Mouse (Mus musculus) CH12.LX (cell line): Measurements from ENCODE around the gene B430306N03Rik. TPM values are rescaled to one million over a fixed set of nuclear protein-coding genes. Genes with fewer than 3 reads are reported as not detected.

Experiments
- DNase-seq: peaks from one replicate; pipeline ENCODE4 v3.0.0-alpha.2; 2013; ENCODE audit errors: extremely low read depth
- H3K27ac ChIP-seq: 2 replicates; pipeline ENCODE4 v1.5.1; 2012; ENCODE audit warnings: low read depth, mild to moderate bottlenecking, control low read depth, moderate library complexity; ENCODE audit not compliant: insufficient read depth
- H3K27me3 ChIP-seq: replicated peaks from 2 replicates; pipeline ENCODE3; 2012; ENCODE audit warnings: inconsistent platforms
- H3K36me3 ChIP-seq, 2 experiments: replicated peaks in 1 of 2; 2 replicates each; pipeline versions ENCODE3 to v1.6.1; 2012; ENCODE audit warnings: inconsistent platforms in 1 of 2, low read length in 1 of 2, mild to moderate bottlenecking in 1 of 2, mixed read lengths in 1 of 2, moderate library complexity in 1 of 2; ENCODE audit not compliant: control insufficient read depth in 1 of 2, insufficient read depth in 1 of 2
- H3K4me1 ChIP-seq, 2 experiments: 2 replicates each; pipeline ENCODE4 v1.6.1; 2012; ENCODE audit warnings: inconsistent platforms in 1 of 2, moderate library complexity in 1 of 2; ENCODE audit not compliant: insufficient read depth in 2 of 2, control insufficient read depth in 1 of 2
- H3K4me2 ChIP-seq: 2 replicates; pipeline ENCODE4 v1.6.1; 2012; ENCODE audit warnings: low read depth, mild to moderate bottlenecking, control low read depth; ENCODE audit not compliant: poor library complexity, insufficient read depth, severe bottlenecking
- H3K4me3 ChIP-seq, 3 experiments: fragments of 150-350 bp in 1 of 3; sonication (generic) in 1 of 3; replicated peaks in 1 of 3; 2 replicates each; pipeline versions ENCODE3 to v1.5.1; 2011 to 2012; ENCODE audit warnings: low read depth in 2 of 3, low read length in 2 of 3, mild to moderate bottlenecking in 2 of 3, moderate library complexity in 2 of 3, control low read depth in 1 of 3, improper control_type of control experiment in 1 of 3, inconsistent platforms in 1 of 3, mixed read lengths in 1 of 3; ENCODE audit not compliant: poor library complexity in 1 of 3
- H3K79me2 ChIP-seq: replicated peaks from 2 replicates; pipeline ENCODE4 v1.6.1; 2012; ENCODE audit warnings: mild to moderate bottlenecking, moderate library complexity; ENCODE audit not compliant: control insufficient read depth, poor library complexity, insufficient read depth, severe bottlenecking; ENCODE audit errors: extremely low read depth
- H3K9ac ChIP-seq: 2 replicates; pipeline ENCODE4 v1.6.1; 2012; ENCODE audit warnings: low read depth, mild to moderate bottlenecking, control low read depth, moderate library complexity; ENCODE audit not compliant: insufficient read depth
- H3K9me3 ChIP-seq: replicated peaks from 2 replicates; pipeline ENCODE3; 2012; ENCODE audit warnings: low read length, inconsistent platforms, mixed read lengths
- BHLHE40 ChIP-seq: IDR thresholded peaks from 2 replicates; pipeline ENCODE4 v1.6.1; 2011; ENCODE audit warnings: mild to moderate bottlenecking, low read depth, low read length, improper control_type of control experiment
- CHD1 ChIP-seq: IDR thresholded peaks from 2 replicates; pipeline ENCODE4 v1.6.1; 2012; ENCODE audit warnings: low read depth, low read length, improper control_type of control experiment, inconsistent platforms
- CHD2 ChIP-seq: IDR thresholded peaks from 2 replicates; pipeline ENCODE4 v1.6.1; 2011; ENCODE audit warnings: low read length, improper control_type of control experiment
- ELF1 ChIP-seq: IDR thresholded peaks from 2 replicates; pipeline ENCODE4 v1.6.1; 2014; ENCODE audit warnings: low read depth, mild to moderate bottlenecking, inconsistent platforms, low read length, improper control_type of control experiment
- EP300 ChIP-seq: IDR thresholded peaks from 2 replicates; pipeline ENCODE4 v1.6.1; 2011; ENCODE audit warnings: low read length, improper control_type of control experiment
- GABPA ChIP-seq: IDR thresholded peaks from 2 replicates; pipeline ENCODE4 v1.6.1; 2012; ENCODE audit warnings: low read depth, low read length, improper control_type of control experiment, inconsistent platforms; ENCODE audit not compliant: insufficient replicate concordance
- HCFC1 ChIP-seq: IDR thresholded peaks from 2 replicates; pipeline ENCODE4 v1.6.1; 2012; ENCODE audit warnings: low read depth, mild to moderate bottlenecking, inconsistent platforms, low read length, improper control_type of control experiment
- IRF4 ChIP-seq: IDR thresholded peaks from 2 replicates; pipeline ENCODE4 v1.6.1; 2014; ENCODE audit warnings: low read depth, mild to moderate bottlenecking, inconsistent platforms, low read length, improper control_type of control experiment
- JUN ChIP-seq: IDR thresholded peaks from 2 replicates; pipeline ENCODE4 v1.6.1; 2011; ENCODE audit warnings: low read depth, mild to moderate bottlenecking, low read length, improper control_type of control experiment, moderate library complexity; ENCODE audit not compliant: insufficient read depth
- JUND ChIP-seq: conservative IDR thresholded peaks from 2 replicates; pipeline ENCODE4 v1.6.1; 2011; ENCODE audit warnings: low read depth, low read length, improper control_type of control experiment
- KAT2A ChIP-seq: IDR thresholded peaks from 2 replicates; pipeline ENCODE4 v1.6.1; 2012; ENCODE audit warnings: low read length, improper control_type of control experiment, inconsistent platforms; ENCODE audit not compliant: insufficient replicate concordance
- MAX ChIP-seq: IDR thresholded peaks from 2 replicates; pipeline ENCODE4 v1.6.1; 2011; ENCODE audit warnings: low read length, improper control_type of control experiment
- MXI1 ChIP-seq: IDR thresholded peaks from 2 replicates; pipeline ENCODE4 v1.6.1; 2011; ENCODE audit warnings: mild to moderate bottlenecking, low read depth, low read length, improper control_type of control experiment
- NELFE ChIP-seq: IDR thresholded peaks from 2 replicates; pipeline ENCODE4 v1.6.1; 2011; ENCODE audit warnings: low read depth, low read length, improper control_type of control experiment
- NRF1 ChIP-seq: IDR thresholded peaks from 2 replicates; pipeline ENCODE4 v1.6.1; 2014; ENCODE audit warnings: low read depth, mild to moderate bottlenecking, inconsistent platforms, low read length, improper control_type of control experiment, moderate library complexity
- PAX5 ChIP-seq: IDR thresholded peaks from 2 replicates; pipeline ENCODE4 v1.6.1; 2012; ENCODE audit warnings: low read length, inconsistent platforms, mixed read lengths
- POLR2A ChIP-seq: IDR thresholded peaks from 2 replicates; pipeline ENCODE4 v1.6.1; 2011; ENCODE audit warnings: low read depth, mild to moderate bottlenecking, improper control_type of control experiment, low read length
- POLR2AphosphoS2 ChIP-seq: IDR thresholded peaks from 2 replicates; pipeline ENCODE4 v1.6.1; 2011; ENCODE audit warnings: low read depth, low read length, improper control_type of control experiment
- RCOR1 ChIP-seq: conservative IDR thresholded peaks from 2 replicates; pipeline ENCODE4 v1.6.1; 2012; ENCODE audit warnings: low read depth, mild to moderate bottlenecking, inconsistent platforms, low read length, improper control_type of control experiment
- SIN3A ChIP-seq: IDR thresholded peaks from 2 replicates; pipeline ENCODE4 v1.6.1; 2012; ENCODE audit warnings: low read length, improper control_type of control experiment, inconsistent platforms
- SMC3 ChIP-seq: IDR thresholded peaks from 2 replicates; pipeline ENCODE4 v1.6.1; 2011; ENCODE audit warnings: low read depth, low read length, improper control_type of control experiment
- UBTF ChIP-seq: IDR thresholded peaks from 2 replicates; pipeline ENCODE4 v1.6.1; 2012; ENCODE audit warnings: low read depth, mild to moderate bottlenecking, inconsistent platforms, low read length, improper control_type of control experiment, moderate library complexity
- USF2 ChIP-seq: conservative IDR thresholded peaks from 2 replicates; pipeline ENCODE4 v1.6.1; 2011; ENCODE audit warnings: low read depth, low read length, improper control_type of control experiment
- ZMIZ1 ChIP-seq: IDR thresholded peaks from 2 replicates; pipeline ENCODE4 v1.6.1; 2012; ENCODE audit warnings: low read depth, mild to moderate bottlenecking, inconsistent platforms, low read length, improper control_type of control experiment
- dilution Hi-C: fragments of 300-500 bp; cut with MboI; formaldehyde crosslinking; loops from 2 replicates; pipeline ENCODE4 v1.14.3; 2020; ENCODE audit warnings: low sequenced_read_pairs; ENCODE audit not compliant: extremely low pct_unique_long_range_greater_than_20kb, extremely low pct_ligation_motif_present
- in situ Hi-C: fragments of 300-500 bp; cut with MboI; formaldehyde crosslinking; loops from 3 replicates; pipeline ENCODE4 v1.14.3; 2019; ENCODE audit warnings: low sequenced_read_pairs, low pct_ligation_motif_present, low pct_unique_long_range_greater_than_20kb, mixed read lengths
- polyA plus RNA-seq: library from polyadenylated mRNA; unstranded; fragments of >175 nt; gene quantifications from 2 replicates; pipeline ENCODE4 v1.2.1, GENCODE M21; 2012; ENCODE audit warnings: low read depth; ENCODE audit not compliant: insufficient read length
- total RNA-seq, 2 experiments: library from RNA; depleted of rRNA; stranded (reverse); fragments of 300-350 nt in 1 of 2; fragments of >200 nt in 1 of 2; gene quantifications; 2 replicates each; pipeline ENCODE4 v1.2.3; 2012 to 2014

The B430306N03Rik gene
- total and polyA plus RNA-seq, 3 experiments: 0.08 to 1.0 (median 0.21) TPM

DNA sequence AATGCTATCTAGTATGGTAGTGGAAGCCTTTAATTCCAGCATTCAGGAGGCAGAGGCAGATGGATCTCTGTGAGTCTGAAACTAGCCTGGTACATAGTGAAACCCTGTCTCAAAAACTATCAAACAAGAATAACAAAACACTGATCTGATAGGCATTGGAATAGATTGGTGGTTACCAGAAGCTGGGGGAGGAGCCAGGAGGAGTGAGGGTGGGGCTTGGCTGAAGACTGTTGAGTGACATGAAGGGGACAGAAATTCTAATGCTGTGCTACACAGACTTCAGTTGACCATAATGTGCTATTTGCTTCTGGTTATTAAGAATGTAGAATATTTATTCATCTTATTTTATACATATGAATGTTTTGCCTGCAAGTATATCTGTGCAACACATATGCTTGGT, 47.7 kb upstream of the B430306N03Rik start:
- H3K4me1 ChIP-seq: peaks cover 9 to 31% of the 10 kb centered on the region in 2 experiments; a peak in 2 of 4 replicates

DNA sequence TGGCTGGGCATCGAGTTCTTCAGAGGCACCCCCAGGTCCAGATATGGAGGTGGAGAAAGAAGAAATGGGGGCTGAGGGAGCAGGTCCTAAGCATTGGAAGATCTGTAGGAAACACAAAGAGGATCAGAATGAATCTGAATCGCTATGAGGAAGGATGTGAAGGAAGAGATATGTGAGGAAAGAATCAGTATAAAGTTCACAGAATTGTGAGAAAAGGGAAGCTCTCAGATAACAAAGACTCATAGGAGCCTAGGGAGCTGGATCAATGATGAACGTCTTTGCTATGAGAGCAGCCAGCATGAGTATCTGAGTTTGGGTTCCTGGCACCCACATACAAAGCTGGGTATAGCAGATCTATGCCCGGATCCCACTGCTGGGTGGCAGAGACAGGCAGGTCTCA, 46.1 kb upstream of the B430306N03Rik start:
- no peaks in the 10 kb centered on the region for H3K9me3 ChIP-seq
- in situ Hi-C loops: no loop called here
- no peaks in the 10 kb centered on the region for H3K27me3 ChIP-seq
- H3K4me2 ChIP-seq: no peak overlapping the region
- no peaks in the 10 kb centered on the region for H3K36me3 ChIP-seq
- H3K9ac ChIP-seq: no peak overlapping the region
- DNase-seq: no peak
- no peak overlapping the region for H3K4me3 ChIP-seq
- no peak overlapping the region for H3K27ac ChIP-seq
- dilution Hi-C loops: no loop called here
- H3K4me1 ChIP-seq: peaks cover 0 to 26% of the 10 kb centered on the region in 2 experiments; a peak in 2 of 4 replicates
- TF ChIP-seq UBTF (no peak), CHD1 (no peak), JUN (no peak), NELFE (no peak), SIN3A (no peak), JUND (no peak), GABPA (no peak), IRF4 (no peak)
- H3K79me2 ChIP-seq: no peaks in the 10 kb centered on the region

More for the DNA sequence above, 47.7 kb upstream of the B430306N03Rik start:
- in situ Hi-C loops (no loop called here), dilution Hi-C loops (no loop called here)
- TF ChIP-seq POLR2A (no peak), JUND (no peak), NELFE (no peak), POLR2AphosphoS2 (no peak), JUN (no peak), BHLHE40 (no peak), ZMIZ1 (no peak), CHD1 (no peak)
- Histone ChIP-seq H3K9ac (no peak overlapping the region), H3K27ac (no peak overlapping the region), H3K36me3 (no peaks in the 10 kb centered on the region), H3K4me2 (no peak overlapping the region), H3K27me3 (no peaks in the 10 kb centered on the region), H3K79me2 (no peaks in the 10 kb centered on the region), H3K4me3 (no peak overlapping the region), H3K9me3 (no peaks in the 10 kb centered on the region)
- no peak for DNase-seq

- no peak overlapping the region for H3K9ac ChIP-seq
- H3K79me2 ChIP-seq: no peaks in the 10 kb centered on the region
- no peak for DNase-seq
- no peaks in the 10 kb centered on the region for H3K27me3 ChIP-seq
- no peaks in the 10 kb centered on the region for H3K9me3 ChIP-seq
- no peak overlapping the region for H3K4me3 ChIP-seq
- in situ Hi-C loops (no loop called here), dilution Hi-C loops (no loop called here)
- H3K27ac ChIP-seq: no peak overlapping the region
- no peaks in the 10 kb centered on the region for H3K36me3 ChIP-seq
- no peak overlapping the region for H3K4me2 ChIP-seq
- H3K4me1 ChIP-seq: peaks cover 0 to 18% of the 10 kb centered on the region in 2 experiments; a peak in 2 of 4 replicates
- TF ChIP-seq HCFC1 (no peak), KAT2A (no peak), PAX5 (no peak), CHD2 (no peak), MXI1 (no peak), JUN (no peak), NRF1 (no peak), USF2 (no peak), MAX (no peak), SMC3 (no peak), ZMIZ1 (no peak), EP300 (no peak), RCOR1 (no peak), ELF1 (no peak)
These were observed 43.8 kb upstream of the B430306N03Rik start for GRCm38 (mm10) chr17:48272158-48272557.
